ENCODE assay signal across 8 mouse cellular contexts in the genomic region with DNA sequence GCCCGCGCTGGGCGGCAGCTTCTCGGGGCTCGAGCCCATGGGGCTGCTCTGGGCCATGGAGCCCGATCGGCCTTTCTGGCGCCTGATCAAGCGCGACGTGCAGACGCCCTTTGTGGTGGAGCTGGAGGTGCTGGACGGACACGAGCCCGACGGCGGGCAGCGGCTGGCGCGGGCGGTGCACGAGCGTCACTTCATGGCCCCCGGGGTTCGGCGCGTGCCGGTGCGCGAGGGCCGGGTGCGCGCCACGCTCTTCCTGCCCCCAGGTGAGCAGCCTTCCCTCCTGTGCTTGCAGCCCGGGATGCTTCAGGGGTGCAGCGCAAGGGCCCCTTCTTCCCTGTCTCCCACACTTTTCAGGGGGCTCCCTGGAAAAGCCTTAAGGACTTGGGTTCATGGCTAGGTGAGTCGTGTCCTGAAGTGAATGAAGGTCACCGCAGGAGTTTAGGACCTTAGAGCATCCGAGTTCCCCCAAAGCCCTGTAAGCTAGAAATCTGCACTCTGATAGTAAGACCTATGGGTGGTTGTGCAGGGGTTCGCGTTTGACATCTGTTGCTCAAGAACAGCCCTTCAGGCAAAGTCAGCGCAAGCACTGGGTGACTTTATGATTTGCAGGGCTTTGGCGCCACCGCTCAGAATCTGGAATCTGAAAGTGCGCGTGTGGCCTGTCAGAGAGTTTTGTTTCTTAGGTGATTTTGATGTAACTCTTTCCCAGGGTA. TPM values are rescaled to one million over a fixed set of nuclear protein-coding genes. Genes with fewer than 3 reads are reported as not detected.
DNase-seq lines count a peak whose midpoint lies in the region; ATAC-seq lines count a peak whose summit lies in the region.

No protein-coding gene starts in this region.

- H3K4me2 ChIP-seq in limb, embryonic 13.5 days (replicated peaks) = peak overlapping the region; percentile 87
- H3K4me2 ChIP-seq in neural tube, embryonic 12.5 days (replicated peaks) = peak overlapping the region; percentile 74

- peak overlapping the region; percentile 62 for H3K9ac ChIP-seq in limb, embryonic 13.5 days
- H3K9ac ChIP-seq in neural tube, embryonic 12.5 days = peak overlapping the region; percentile 56; the same call in 1 of the 2 replicates

- peak; percentile 73 for DNase-seq in heart, embryonic 10.5 days (ENCODE audit: low spot score)
- DNase-seq in heart, postnatal 36 days = no peak
- peak; percentile 65 for DNase-seq in embryo, embryonic 10.5 days (ENCODE audit: low spot score)
- DNase-seq in hindbrain, embryonic 10.5 days (ENCODE audit: low spot score) = peak; percentile 42
- DNase-seq in urinary bladder, adult 18-20 months (ENCODE audit: low spot score in 2 of 2) = no peak
- DNase-seq in spleen, postnatal 36 days (ENCODE audit: low spot score in 2 of 2) = no peak

- peaks cover 5% of the 10 kb centered on the region; the same call in 1 of the 2 replicates for H3K4me1 ChIP-seq in heart, embryonic 10.5 days
- peaks cover 10% of the 10 kb centered on the region for H3K4me1 ChIP-seq in hindbrain, embryonic 10.5 days (replicated peaks)
- peaks cover 4% of the 10 kb centered on the region; the same call in 1 of the 2 replicates for H3K4me1 ChIP-seq in limb, embryonic 13.5 days
- no peaks in the 10 kb centered on the region for H3K4me1 ChIP-seq in neural tube, embryonic 12.5 days

- H3K9me3 ChIP-seq in heart, embryonic 10.5 days = no peaks in the 10 kb centered on the region
- H3K9me3 ChIP-seq in hindbrain, embryonic 10.5 days = peaks cover 2% of the 10 kb centered on the region
- no peaks in the 10 kb centered on the region; the same call in 1 of the 2 replicates for H3K9me3 ChIP-seq in limb, embryonic 13.5 days
- no peaks in the 10 kb centered on the region for H3K9me3 ChIP-seq in neural tube, embryonic 12.5 days

- intact Hi-C loops in heart, postnatal 36 days (cut with DNase I) = no loop called here

- 3% methylated on average over 40 of the region's 46 CpGs for WGBS in heart, embryonic 10.5 days
- WGBS in hindbrain, embryonic 10.5 days = 3% methylated on average over 42 of the region's 46 CpGs
- WGBS in limb, embryonic 13.5 days = 2% methylated on average over 41 of the region's 46 CpGs
- 3% methylated on average over 41 of the region's 46 CpGs for WGBS in neural tube, embryonic 12.5 days

- no peak for ATAC-seq in limb, embryonic 13.5 days (ENCODE audit: low FRiP score, low read depth)
- ATAC-seq in neural tube, embryonic 12.5 days (ENCODE audit: low FRiP score, low read depth) = no peak

- peaks cover 60% of the 10 kb centered on the region for H3K27me3 ChIP-seq in heart, embryonic 10.5 days (ENCODE audit: insufficient read depth, poor library complexity, severe bottlenecking)
- H3K27me3 ChIP-seq in hindbrain, embryonic 10.5 days (ENCODE audit: insufficient read depth, poor library complexity, severe bottlenecking) = peaks cover 35% of the 10 kb centered on the region
- peaks cover 24% of the 10 kb centered on the region for H3K27me3 ChIP-seq in limb, embryonic 13.5 days
- peaks cover 24% of the 10 kb centered on the region for H3K27me3 ChIP-seq in neural tube, embryonic 12.5 days (replicated peaks)

- H3K4me3 ChIP-seq in heart, embryonic 10.5 days = peak overlapping the region; percentile 59
- peak overlapping the region; percentile 58 for H3K4me3 ChIP-seq in hindbrain, embryonic 10.5 days
- peak overlapping the region; percentile 51 for H3K4me3 ChIP-seq in limb, embryonic 13.5 days
- peak overlapping the region; percentile 41 for H3K4me3 ChIP-seq in neural tube, embryonic 12.5 days

- peak overlapping the region; percentile 70 for H3K27ac ChIP-seq in heart, embryonic 10.5 days
- peak overlapping the region; percentile 71 for H3K27ac ChIP-seq in hindbrain, embryonic 10.5 days
- no peak overlapping the region for H3K27ac ChIP-seq in limb, embryonic 13.5 days
- H3K27ac ChIP-seq in neural tube, embryonic 12.5 days = no peak overlapping the region

- no peaks in the 10 kb centered on the region for H3K36me3 ChIP-seq in heart, embryonic 10.5 days
- H3K36me3 ChIP-seq in hindbrain, embryonic 10.5 days = no peaks in the 10 kb centered on the region
- no peaks in the 10 kb centered on the region for H3K36me3 ChIP-seq in limb, embryonic 13.5 days
- H3K36me3 ChIP-seq in neural tube, embryonic 12.5 days = no peaks in the 10 kb centered on the region

RNA-seq across cellular contexts. Expression of a gene that starts 1.9 kb away (rescaled TPM):
- 0.34 and 0.60 TPM in 2 replicates for polyA plus RNA-seq in heart, embryonic 10.5 days (2016; fragmentation: Nextera tagmentation; extraction: Ambion mirVana)
- total RNA-seq in heart, postnatal 36 days (2021) = 1 to 10 TPM; 1.9 TPM
- 0.19 and 0.25 TPM in 2 replicates for polyA plus RNA-seq in hindbrain, embryonic 10.5 days (2016; fragmentation: Nextera tagmentation; extraction: Ambion mirVana)
- 0.17 and 0.20 TPM in 2 replicates for polyA plus RNA-seq in limb, embryonic 13.5 days (2015; fragmentation: Nextera tagmentation; extraction: Ambion mirVana)
- polyA plus RNA-seq in neural tube, embryonic 12.5 days (2016; fragmentation: Nextera tagmentation; extraction: Ambion mirVana) = 0.65 and 0.70 TPM in 2 replicates

RNA-seq across cellular contexts. Expression of a gene that starts 15.1 kb away (rescaled TPM):
- not detected in 2 replicates for polyA plus RNA-seq in heart, embryonic 10.5 days (2016; fragmentation: Nextera tagmentation; extraction: Ambion mirVana)
- total RNA-seq in heart, postnatal 36 days (2021) = under 1 TPM in 1 of 2 experiments, not detected in 1; 0.76 TPM
- not detected in 2 replicates for polyA plus RNA-seq in hindbrain, embryonic 10.5 days (2016; fragmentation: Nextera tagmentation; extraction: Ambion mirVana)
- polyA plus RNA-seq in limb, embryonic 13.5 days (2015; fragmentation: Nextera tagmentation; extraction: Ambion mirVana) = not detected in 2 replicates
- not detected in 2 replicates for polyA plus RNA-seq in neural tube, embryonic 12.5 days (2016; fragmentation: Nextera tagmentation; extraction: Ambion mirVana)

RNA-seq across cellular contexts. Expression of a gene that starts 15.3 kb away (rescaled TPM):
- 0.11 TPM in 1 of 2 replicates, not detected in the other for polyA plus RNA-seq in heart, embryonic 10.5 days (2016; fragmentation: Nextera tagmentation; extraction: Ambion mirVana)
- not detected for total RNA-seq in heart, postnatal 36 days (2021)
- 0.12 TPM in 1 of 2 replicates, not detected in the other for polyA plus RNA-seq in hindbrain, embryonic 10.5 days (2016; fragmentation: Nextera tagmentation; extraction: Ambion mirVana)
- not detected in 2 replicates for polyA plus RNA-seq in limb, embryonic 13.5 days (2015; fragmentation: Nextera tagmentation; extraction: Ambion mirVana)
- polyA plus RNA-seq in neural tube, embryonic 12.5 days (2016; fragmentation: Nextera tagmentation; extraction: Ambion mirVana) = 0.25 TPM in 1 of 2 replicates, not detected in the other

RNA-seq across cellular contexts. Expression of a gene that starts 15.7 kb away (rescaled TPM):
- 0.37 and 0.72 TPM in 2 replicates for polyA plus RNA-seq in heart, embryonic 10.5 days (2016; fragmentation: Nextera tagmentation; extraction: Ambion mirVana)
- total RNA-seq in heart, postnatal 36 days (2021) = 1 to 10 TPM; 1.2 to 1.3 TPM
- polyA plus RNA-seq in hindbrain, embryonic 10.5 days (2016; fragmentation: Nextera tagmentation; extraction: Ambion mirVana) = 0.08 and 0.14 TPM in 2 replicates
- polyA plus RNA-seq in limb, embryonic 13.5 days (2015; fragmentation: Nextera tagmentation; extraction: Ambion mirVana) = 0.23 and 0.63 TPM in 2 replicates
- 0.09 and 0.20 TPM in 2 replicates for polyA plus RNA-seq in neural tube, embryonic 12.5 days (2016; fragmentation: Nextera tagmentation; extraction: Ambion mirVana)

RNA-seq across cellular contexts. Expression of a gene that starts 44.5 kb away (rescaled TPM):
- polyA plus RNA-seq in heart, embryonic 10.5 days (2016; fragmentation: Nextera tagmentation; extraction: Ambion mirVana) = 15.3 and 23.3 TPM in 2 replicates
- 10 to 100 TPM; 75.0 to 91.8 TPM for total RNA-seq in heart, postnatal 36 days (2021)
- polyA plus RNA-seq in hindbrain, embryonic 10.5 days (2016; fragmentation: Nextera tagmentation; extraction: Ambion mirVana) = 39.8 and 45.3 TPM in 2 replicates
- 33.7 and 38.6 TPM in 2 replicates for polyA plus RNA-seq in limb, embryonic 13.5 days (2015; fragmentation: Nextera tagmentation; extraction: Ambion mirVana)
- 82.1 and 83.4 TPM in 2 replicates for polyA plus RNA-seq in neural tube, embryonic 12.5 days (2016; fragmentation: Nextera tagmentation; extraction: Ambion mirVana)

Comparison
In these comparisons a context has a peak if more than half of its experiments do, and no peak if none do; other contexts are left out.
1. DNase-seq: peak in heart, embryonic 10.5 days (single experiment), embryo, embryonic 10.5 days (single experiment) and hindbrain, embryonic 10.5 days (single experiment); none in heart, postnatal 36 days (0 of 2), urinary bladder, adult 18-20 months (0 of 2) and spleen, postnatal 36 days (0 of 2).
2. H3K27ac ChIP-seq: peak in heart, embryonic 10.5 days (single experiment) and hindbrain, embryonic 10.5 days (single experiment); none in limb, embryonic 13.5 days (single experiment) and neural tube, embryonic 12.5 days (single experiment).
3. Peak in every context shown above with its lines, with median percentiles within 50 percentile points of each other: H3K4me3 ChIP-seq.